Mouse (Mus musculus): ENCODE measurements at regions not wholly inside any gene's neighbourhood (a gene's known extent, or its start where the extent isn't known, plus 50 kb on each side); places are given as distances from the start of the nearest gene placed in this dataset.

GRCm38 (mm10) chr13:37290636-37291035, 54.4 kb upstream of the Ly86 start:
- H3K4me2 ChIP-seq (replicated peaks; ENCODE audit: low read depth, low read length), result no peak overlapping the region
- H3K36me3 ChIP-seq (ENCODE audit: insufficient read depth, low read length), result no peaks in the 10 kb centered on the region
- WGBS, result 57% methylated on average over 2 of the region's 2 CpGs
- no peak for ATAC-seq (ENCODE audit: low FRiP score, low TSS enrichment)
- 0 out of 2 replicates have a peak, but pooled peaks cover 2% of the 10 kb centered on the region for H3K9me3 ChIP-seq (ENCODE audit: low read length)
- H3K4me3 ChIP-seq (ENCODE audit: low read length), result no peak overlapping the region
- H3K27ac ChIP-seq (ENCODE audit: low read length), result no peak overlapping the region
- no peak overlapping the region for H3K9ac ChIP-seq (replicated peaks; ENCODE audit: low read length)
- no peaks in the 10 kb centered on the region for H3K4me1 ChIP-seq (ENCODE audit: insufficient read depth, low read length)
- no peaks in the 10 kb centered on the region for H3K27me3 ChIP-seq (ENCODE audit: insufficient read depth, low read length)

GRCm38 (mm10) chr13:37288993-37289392, 56.0 kb upstream of the Ly86 start:
- Histone ChIP-seq H3K36me3 (ENCODE audit: insufficient read depth, low read length) (no peaks in the 10 kb centered on the region), H3K27ac (ENCODE audit: low read length) (no peak overlapping the region), H3K9ac (replicated peaks; ENCODE audit: low read length) (no peak overlapping the region), H3K4me3 (ENCODE audit: low read length) (no peak overlapping the region), H3K4me2 (replicated peaks; ENCODE audit: low read depth, low read length) (no peak overlapping the region), H3K9me3 (ENCODE audit: low read length) (0 out of 2 replicates have a peak, but pooled peaks cover 2% of the 10 kb centered on the region), H3K27me3 (ENCODE audit: insufficient read depth, low read length) (no peaks in the 10 kb centered on the region), H3K4me1 (ENCODE audit: insufficient read depth, low read length) (no peaks in the 10 kb centered on the region)
- no peak for ATAC-seq (ENCODE audit: low FRiP score, low TSS enrichment)
- 62% methylated on average over 1 of the region's 1 CpGs for WGBS

GRCm38 (mm10) chr13:37282515-37282914, 62.5 kb upstream of the Ly86 start:
- Histone ChIP-seq H3K4me1 (ENCODE audit: insufficient read depth, low read length) (no peaks in the 10 kb centered on the region), H3K4me2 (replicated peaks; ENCODE audit: low read depth, low read length) (no peak overlapping the region), H3K4me3 (ENCODE audit: low read length) (no peak overlapping the region), H3K36me3 (ENCODE audit: insufficient read depth, low read length) (no peaks in the 10 kb centered on the region), H3K9me3 (ENCODE audit: low read length) (no peaks in the 10 kb centered on the region), H3K9ac (replicated peaks; ENCODE audit: low read length) (no peak overlapping the region), H3K27ac (ENCODE audit: low read length) (no peak overlapping the region), H3K27me3 (ENCODE audit: insufficient read depth, low read length) (no peaks in the 10 kb centered on the region)
- no peak for ATAC-seq (ENCODE audit: low FRiP score, low TSS enrichment)
- WGBS, result 74% methylated on average over 5 of the region's 5 CpGs

GRCm38 (mm10) chr13:37279078-37279789, 65.8 kb upstream of the Ly86 start:
- no peak overlapping the region for H3K4me3 ChIP-seq (ENCODE audit: low read length)

GRCm38 (mm10) chr13:37249581-37250461, 95.2 kb upstream of the Ly86 start:
- Histone ChIP-seq H3K4me1 (ENCODE audit: insufficient read depth, low read length) (peaks cover 6% of the 10 kb centered on the region; the same call in 1 of the 2 replicates), H3K9ac (replicated peaks; ENCODE audit: low read length) (no peak overlapping the region), H3K27ac (ENCODE audit: low read length) (no peak overlapping the region), H3K4me2 (replicated peaks; ENCODE audit: low read depth, low read length) (peak overlapping the region; percentile 8), H3K27me3 (ENCODE audit: insufficient read depth, low read length) (no peaks in the 10 kb centered on the region), H3K36me3 (ENCODE audit: insufficient read depth, low read length) (no peaks in the 10 kb centered on the region), H3K9me3 (ENCODE audit: low read length) (no peaks in the 10 kb centered on the region; the same call in 1 of the 2 replicates), H3K4me3 (ENCODE audit: low read length) (no peak overlapping the region)
- 22% methylated on average over 14 of the region's 14 CpGs for WGBS
- ATAC-seq (ENCODE audit: low FRiP score, low TSS enrichment), result peak; percentile 63; the same call in 1 of the 2 replicates

More at GRCm38 (mm10) chr13:37279078-37279789, 65.8 kb upstream of the Ly86 start:
- ATAC-seq (ENCODE audit: low FRiP score, low TSS enrichment), result no peak
- Histone ChIP-seq H3K9me3 (ENCODE audit: low read length) (no peaks in the 10 kb centered on the region), H3K9ac (replicated peaks; ENCODE audit: low read length) (no peak overlapping the region), H3K4me2 (replicated peaks; ENCODE audit: low read depth, low read length) (no peak overlapping the region), H3K4me1 (ENCODE audit: insufficient read depth, low read length) (no peaks in the 10 kb centered on the region), H3K27ac (ENCODE audit: low read length) (no peak overlapping the region), H3K36me3 (ENCODE audit: insufficient read depth, low read length) (no peaks in the 10 kb centered on the region), H3K27me3 (ENCODE audit: insufficient read depth, low read length) (no peaks in the 10 kb centered on the region)
- WGBS, result 89% methylated on average over 8 of the region's 8 CpGs

GRCm38 (mm10) chr13:37248741-37249140, 96.3 kb upstream of the Ly86 start:
- peaks cover 6% of the 10 kb centered on the region; the same call in 1 of the 2 replicates for H3K4me1 ChIP-seq (ENCODE audit: insufficient read depth, low read length)
- no peaks in the 10 kb centered on the region for H3K27me3 ChIP-seq (ENCODE audit: insufficient read depth, low read length)
- 90% methylated on average over 1 of the region's 1 CpGs for WGBS
- no peaks in the 10 kb centered on the region for H3K9me3 ChIP-seq (ENCODE audit: low read length)
- no peak overlapping the region for H3K27ac ChIP-seq (ENCODE audit: low read length)
- no peak overlapping the region for H3K9ac ChIP-seq (replicated peaks; ENCODE audit: low read length)
- H3K4me2 ChIP-seq (replicated peaks; ENCODE audit: low read depth, low read length), result no peak overlapping the region
- H3K36me3 ChIP-seq (ENCODE audit: insufficient read depth, low read length), result no peaks in the 10 kb centered on the region
- H3K4me3 ChIP-seq (ENCODE audit: low read length), result no peak overlapping the region
- no peak for ATAC-seq (ENCODE audit: low FRiP score, low TSS enrichment)

- 90% methylated on average over 5 of the region's 5 CpGs for WGBS
- H3K36me3 ChIP-seq (ENCODE audit: insufficient read depth, low read length), result no peaks in the 10 kb centered on the region
- no peak overlapping the region for H3K4me2 ChIP-seq (replicated peaks; ENCODE audit: low read depth, low read length)
Measured at GRCm38 (mm10) chr13:37240048-37240447, 105.0 kb upstream of the Ly86 start.

GRCm38 (mm10) chr13:37237285-37237684, 107.7 kb upstream of the Ly86 start:
- WGBS, result 89% methylated on average over 3 of the region's 3 CpGs
- 0 out of 2 replicates have a peak, but pooled peaks cover 2% of the 10 kb centered on the region for H3K9me3 ChIP-seq (ENCODE audit: low read length)
- no peak overlapping the region for H3K9ac ChIP-seq (replicated peaks; ENCODE audit: low read length)
- no peaks in the 10 kb centered on the region for H3K4me1 ChIP-seq (ENCODE audit: insufficient read depth, low read length)
- H3K4me2 ChIP-seq (replicated peaks; ENCODE audit: low read depth, low read length), result no peak overlapping the region
- no peak overlapping the region for H3K4me3 ChIP-seq (ENCODE audit: low read length)
- no peaks in the 10 kb centered on the region for H3K36me3 ChIP-seq (ENCODE audit: insufficient read depth, low read length)
- H3K27ac ChIP-seq (ENCODE audit: low read length), result no peak overlapping the region
- ATAC-seq (ENCODE audit: low FRiP score, low TSS enrichment), result no peak
- H3K27me3 ChIP-seq (ENCODE audit: insufficient read depth, low read length), result no peaks in the 10 kb centered on the region

More at GRCm38 (mm10) chr13:37240048-37240447, 105.0 kb upstream of the Ly86 start:
- no peak overlapping the region for H3K9ac ChIP-seq (replicated peaks; ENCODE audit: low read length)
- no peak for ATAC-seq (ENCODE audit: low FRiP score, low TSS enrichment)
- H3K9me3 ChIP-seq (ENCODE audit: low read length), result 0 out of 2 replicates have a peak, but pooled peaks cover 2% of the 10 kb centered on the region
- H3K4me3 ChIP-seq (ENCODE audit: low read length), result no peak overlapping the region
- no peak overlapping the region for H3K27ac ChIP-seq (ENCODE audit: low read length)
- H3K27me3 ChIP-seq (ENCODE audit: insufficient read depth, low read length), result no peaks in the 10 kb centered on the region
- H3K4me1 ChIP-seq (ENCODE audit: insufficient read depth, low read length), result no peaks in the 10 kb centered on the region

GRCm38 (mm10) chr13:37225834-37226233, 119.2 kb upstream of the Ly86 start:
- H3K9ac ChIP-seq (replicated peaks; ENCODE audit: low read length), result no peak overlapping the region
- no peak overlapping the region for H3K27ac ChIP-seq (ENCODE audit: low read length)
- H3K9me3 ChIP-seq (ENCODE audit: low read length), result no peaks in the 10 kb centered on the region
- no peaks in the 10 kb centered on the region for H3K36me3 ChIP-seq (ENCODE audit: insufficient read depth, low read length)
- no peak overlapping the region for H3K4me3 ChIP-seq (ENCODE audit: low read length)
- ATAC-seq (ENCODE audit: low FRiP score, low TSS enrichment), result no peak
- no peaks in the 10 kb centered on the region for H3K4me1 ChIP-seq (ENCODE audit: insufficient read depth, low read length)
- 97% methylated on average over 1 of the region's 1 CpGs for WGBS
- no peaks in the 10 kb centered on the region for H3K27me3 ChIP-seq (ENCODE audit: insufficient read depth, low read length)
- no peak overlapping the region for H3K4me2 ChIP-seq (replicated peaks; ENCODE audit: low read depth, low read length)
